Mouse (Mus musculus): ENCODE results near the gene Gm10577. TPM values are rescaled to one million over a fixed set of nuclear protein-coding genes. Genes with fewer than 3 reads are reported as not detected.

The Gm10577 gene
- total and polyA plus RNA-seq, 3 experiments: not detected

GRCm38 (mm10) chr4:101033047-101033446, 12.6 kb upstream of the Gm10577 start:
- Histone ChIP-seq H3K9ac (ENCODE audit: insufficient read depth, low read depth) (no peak overlapping the region), H3K4me2 (ENCODE audit: insufficient read depth, low read depth, poor library complexity, severe bottlenecking) (no peak overlapping the region), H3K36me3 (replicated peaks in 1 of 2; ENCODE audit: control insufficient read depth in 1 of 2, insufficient read depth in 1 of 2, low read length in 1 of 2) (no peaks in the 10 kb centered on the region), H3K4me1 (ENCODE audit: control insufficient read depth in 1 of 2, insufficient read depth in 2 of 2) (no peaks in the 10 kb centered on the region), H3K9me3 (replicated peaks; ENCODE audit: low read length) (no peaks in the 10 kb centered on the region), H3K79me2 (replicated peaks; ENCODE audit: control insufficient read depth, extremely low read depth, insufficient read depth, poor library complexity, severe bottlenecking) (no peaks in the 10 kb centered on the region), H3K27ac (ENCODE audit: insufficient read depth, low read depth) (no peak overlapping the region), H3K27me3 (replicated peaks) (no peaks in the 10 kb centered on the region), H3K4me3 (replicated peaks in 1 of 3; ENCODE audit: low read depth in 2 of 3, low read length in 2 of 3, poor library complexity in 1 of 3) (no peak overlapping the region)
- dilution Hi-C loops (cut with MboI; ENCODE audit: extremely low pct_ligation_motif_present, extremely low pct_unique_long_range_greater_than_20kb, low sequenced_read_pairs): no loop called here
- no peak for TF ChIP-seq TBP (conservative IDR thresholded peaks at IDR 0.05; ENCODE audit: low read depth, low read length)
- TF ChIP-seq POLR2AphosphoS2 (IDR thresholded peaks at IDR 0.05; ENCODE audit: low read depth, low read length): no peak
- TF ChIP-seq ZNF384 (IDR thresholded peaks at IDR 0.05; ENCODE audit: low read depth, low read length): no peak
- TF ChIP-seq CHD2 (IDR thresholded peaks at IDR 0.05; ENCODE audit: low read length): no peak
- no peak for TF ChIP-seq TCF12 (IDR thresholded peaks at IDR 0.05; ENCODE audit: low read depth, low read length)
- TF ChIP-seq IRF4 (IDR thresholded peaks at IDR 0.05; ENCODE audit: low read depth, low read length): no peak
- no peak for TF ChIP-seq RAD21 (IDR thresholded peaks at IDR 0.05; ENCODE audit: low read depth, low read length)
- TF ChIP-seq GABPA (IDR thresholded peaks at IDR 0.05; ENCODE audit: insufficient replicate concordance, low read depth, low read length): no peak
- no peak for TF ChIP-seq JUN (IDR thresholded peaks at IDR 0.05; ENCODE audit: insufficient read depth, low read depth, low read length)
- no peak for TF ChIP-seq MYC (IDR thresholded peaks at IDR 0.05; ENCODE audit: low read depth, low read length)
- TF ChIP-seq MEF2A (IDR thresholded peaks at IDR 0.05; ENCODE audit: borderline replicate concordance, low read depth, low read length): no peak
- TF ChIP-seq HCFC1 (IDR thresholded peaks at IDR 0.05; ENCODE audit: low read depth, low read length): no peak
- no peak for TF ChIP-seq POLR2A (IDR thresholded peaks at IDR 0.05; ENCODE audit: low read depth, low read length)
- TF ChIP-seq PAX5 (IDR thresholded peaks at IDR 0.05; ENCODE audit: low read length): no peak
- TF ChIP-seq E2F4 (IDR thresholded peaks at IDR 0.05; ENCODE audit: insufficient replicate concordance, low read depth, low read length): no peak
- no peak for DNase-seq (ENCODE audit: extremely low read depth)
- in situ Hi-C loops (cut with MboI; ENCODE audit: low pct_ligation_motif_present, low pct_unique_long_range_greater_than_20kb, low sequenced_read_pairs): no loop called here

DNA sequence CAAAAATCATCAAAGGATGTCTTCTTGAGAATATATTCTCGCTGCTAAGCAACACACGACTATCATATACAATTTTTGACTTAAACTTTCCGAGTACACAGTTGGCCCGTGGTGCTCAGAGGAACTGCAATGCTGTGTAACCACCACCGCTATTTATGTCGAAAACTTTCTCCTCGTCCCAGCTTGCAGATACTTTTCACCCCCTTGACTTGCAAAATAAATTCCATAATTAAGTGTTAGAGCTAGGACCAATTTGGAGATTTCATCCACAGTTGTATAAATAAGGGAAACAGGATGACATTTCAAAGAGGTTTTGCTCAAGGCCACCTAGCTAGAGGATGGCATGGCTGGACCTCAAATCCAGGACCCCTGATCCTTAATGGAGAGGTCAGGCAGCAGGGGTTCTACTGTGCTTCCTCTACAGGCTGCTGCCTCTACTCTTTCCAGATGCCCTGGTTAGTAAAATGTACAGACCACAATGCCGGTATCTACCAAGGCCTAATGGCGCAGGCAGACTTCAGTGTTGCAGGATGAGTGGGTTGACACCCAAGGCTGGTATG, 7.4 kb upstream of the Gm10577 start:
- peaks cover 2% of the 10 kb centered on the region for H3K9me3 ChIP-seq (replicated peaks; ENCODE audit: low read length)
- in situ Hi-C loops (cut with MboI; ENCODE audit: low pct_ligation_motif_present, low pct_unique_long_range_greater_than_20kb, low sequenced_read_pairs) (no loop called here), dilution Hi-C loops (cut with MboI; ENCODE audit: extremely low pct_ligation_motif_present, extremely low pct_unique_long_range_greater_than_20kb, low sequenced_read_pairs) (no loop called here)
- H3K9ac ChIP-seq (ENCODE audit: insufficient read depth, low read depth): no peak overlapping the region
- H3K4me2 ChIP-seq (ENCODE audit: insufficient read depth, low read depth, poor library complexity, severe bottlenecking): no peak overlapping the region
- H3K79me2 ChIP-seq (replicated peaks; ENCODE audit: control insufficient read depth, extremely low read depth, insufficient read depth, poor library complexity, severe bottlenecking): no peaks in the 10 kb centered on the region
- no peak overlapping the region for H3K27ac ChIP-seq (ENCODE audit: insufficient read depth, low read depth)
- H3K36me3 ChIP-seq (replicated peaks in 1 of 2; ENCODE audit: control insufficient read depth in 1 of 2, insufficient read depth in 1 of 2, low read length in 1 of 2): no peaks in the 10 kb centered on the region
- no peak for DNase-seq (ENCODE audit: extremely low read depth)
- H3K27me3 ChIP-seq (replicated peaks): no peaks in the 10 kb centered on the region
- H3K4me3 ChIP-seq (replicated peaks in 1 of 3; ENCODE audit: low read depth in 2 of 3, low read length in 2 of 3, poor library complexity in 1 of 3): no peak overlapping the region
- H3K4me1 ChIP-seq (ENCODE audit: control insufficient read depth in 1 of 2, insufficient read depth in 2 of 2): no peaks in the 10 kb centered on the region
- TF ChIP-seq MAFK (IDR thresholded peaks at IDR 0.05; ENCODE audit: insufficient replicate concordance, low read length) (no peak), UBTF (IDR thresholded peaks at IDR 0.05; ENCODE audit: low read depth, low read length) (no peak), NELFE (IDR thresholded peaks at IDR 0.05; ENCODE audit: low read depth, low read length) (no peak), ZMIZ1 (IDR thresholded peaks at IDR 0.05; ENCODE audit: low read depth, low read length) (no peak)

Data from CH12.LX (cell line).